Mouse (Mus musculus): ENCODE results near the gene Efna1. TPM values are rescaled to one million over a fixed set of nuclear protein-coding genes. Genes with fewer than 3 reads are reported as not detected.

Efna1 gene
- polyA plus RNA-seq, 1 experiment from 2014 or later = 33.0 TPM

GRCm38 (mm10) chr3:89280050-89280605 is 814 bp downstream of the Efna1 start:
- H3K27ac ChIP-seq (ENCODE audit: low read depth, low read length) = peak overlapping the region; percentile 78; the same call in 1 of the 2 replicates
- H3K27me3 ChIP-seq (ENCODE audit: control insufficient read depth, insufficient read depth, low read length) = peaks cover 3% of the 10 kb centered on the region
- peak overlapping the region; percentile 77 for H3K9ac ChIP-seq (ENCODE audit: low read depth, low read length)
- peaks cover 26% of the 10 kb centered on the region for H3K4me1 ChIP-seq (ENCODE audit: control insufficient read depth, insufficient read depth, low read length)
- H3K36me3 ChIP-seq (ENCODE audit: control insufficient read depth, insufficient read depth, low read length) = peaks cover 6% of the 10 kb centered on the region
- ATAC-seq (replicated peaks; ENCODE audit: insufficient number of reproducible peaks, low FRiP score, low TSS enrichment) = no peak
- under 1% methylated on average over 29 of the region's 29 CpGs for WGBS (ENCODE audit: insufficient replicate concordance)
- no peaks in the 10 kb centered on the region for H3K9me3 ChIP-seq (replicated peaks; ENCODE audit: control insufficient read depth, low read length)
- H3K4me2 ChIP-seq = peak overlapping the region; percentile 91
- peak overlapping the region; percentile 67 for H3K4me3 ChIP-seq (ENCODE audit: low read depth, low read length)

DNA sequence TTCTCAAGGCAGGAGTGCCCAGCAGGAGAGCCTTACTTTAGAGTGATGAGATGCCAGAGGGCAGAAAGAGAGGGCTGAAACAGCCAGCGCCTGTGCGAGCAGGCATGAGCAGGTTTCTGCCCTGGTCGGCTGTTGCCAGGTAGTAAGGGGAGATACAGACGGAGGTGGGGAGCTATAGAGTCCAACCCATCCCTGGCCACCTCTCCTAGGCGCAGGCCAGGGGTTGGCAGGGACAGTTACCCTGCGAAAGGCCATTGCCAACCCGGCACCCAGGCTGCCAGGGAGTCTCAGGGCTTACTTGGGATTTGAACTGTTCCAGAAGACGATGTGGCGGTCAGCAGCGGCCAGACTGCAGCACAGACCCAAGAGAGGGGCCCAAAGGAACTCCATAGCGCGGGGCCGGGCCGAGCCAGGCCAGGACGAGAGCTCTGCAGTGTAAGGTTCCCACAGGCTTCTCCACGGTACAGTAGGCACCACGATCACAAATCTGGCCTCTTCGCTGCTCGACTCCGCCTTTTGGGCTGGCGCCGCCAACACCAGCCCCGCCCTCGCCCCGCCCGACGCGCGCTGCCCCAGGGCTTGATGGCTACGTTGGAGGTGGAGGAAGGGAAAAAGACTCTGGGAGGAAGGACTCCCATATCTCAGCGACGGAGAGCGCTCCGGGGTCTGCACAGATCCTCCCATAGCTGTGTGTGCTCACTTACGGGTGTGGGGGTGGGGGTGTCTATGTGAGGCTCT is 1.6 kb downstream of the Efna1 start:
- peaks cover 26% of the 10 kb centered on the region for H3K4me1 ChIP-seq (ENCODE audit: control insufficient read depth, insufficient read depth, low read length)
- peak; percentile 62 for ATAC-seq (replicated peaks; ENCODE audit: insufficient number of reproducible peaks, low FRiP score, low TSS enrichment)
- WGBS (ENCODE audit: insufficient replicate concordance) = 2% methylated on average over 35 of the region's 35 CpGs
- H3K27ac ChIP-seq (ENCODE audit: low read depth, low read length) = peak overlapping the region; percentile 78
- no peaks in the 10 kb centered on the region for H3K9me3 ChIP-seq (replicated peaks; ENCODE audit: control insufficient read depth, low read length)
- peak overlapping the region; percentile 77 for H3K9ac ChIP-seq (ENCODE audit: low read depth, low read length)
- H3K27me3 ChIP-seq (ENCODE audit: control insufficient read depth, insufficient read depth, low read length) = peaks cover 3% of the 10 kb centered on the region
- H3K4me2 ChIP-seq = peak overlapping the region; percentile 91
- H3K4me3 ChIP-seq (ENCODE audit: low read depth, low read length) = peak overlapping the region; percentile 67
- H3K36me3 ChIP-seq (ENCODE audit: control insufficient read depth, insufficient read depth, low read length) = peaks cover 7% of the 10 kb centered on the region

DNA sequence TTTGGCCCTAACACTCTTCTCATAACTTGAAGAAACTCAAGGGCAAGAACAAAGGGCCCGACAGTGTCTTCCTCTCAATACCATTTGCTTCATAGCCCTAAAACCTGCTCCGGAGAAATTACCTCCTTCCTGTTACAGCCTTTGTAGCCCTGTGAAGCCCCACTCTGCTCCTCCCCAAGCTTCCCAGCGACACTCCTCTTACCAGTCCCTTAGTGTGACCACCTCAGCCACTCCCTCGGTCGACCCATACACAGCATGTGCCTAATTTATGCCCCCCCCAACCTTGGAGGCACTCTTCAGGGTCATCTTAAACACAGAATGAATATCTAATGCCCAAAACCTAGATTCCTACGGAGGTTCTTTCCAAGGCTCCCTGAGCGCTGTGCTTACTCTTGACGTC is 2.3 kb downstream of the Efna1 start:
- Histone ChIP-seq H3K36me3 (ENCODE audit: control insufficient read depth, insufficient read depth, low read length) (peaks cover 7% of the 10 kb centered on the region), H3K27me3 (ENCODE audit: control insufficient read depth, insufficient read depth, low read length) (peaks cover 3% of the 10 kb centered on the region), H3K9me3 (replicated peaks; ENCODE audit: control insufficient read depth, low read length) (no peaks in the 10 kb centered on the region), H3K9ac (ENCODE audit: low read depth, low read length) (peak overlapping the region; percentile 77), H3K4me3 (ENCODE audit: low read depth, low read length) (peak overlapping the region; percentile 67), H3K27ac (ENCODE audit: low read depth, low read length) (peak overlapping the region; percentile 78), H3K4me2 (peak overlapping the region; percentile 91), H3K4me1 (ENCODE audit: control insufficient read depth, insufficient read depth, low read length) (peaks cover 26% of the 10 kb centered on the region)
- WGBS (ENCODE audit: insufficient replicate concordance) = 8% methylated on average over 8 of the region's 8 CpGs
- ATAC-seq (replicated peaks; ENCODE audit: insufficient number of reproducible peaks, low FRiP score, low TSS enrichment) = no peak

DNA sequence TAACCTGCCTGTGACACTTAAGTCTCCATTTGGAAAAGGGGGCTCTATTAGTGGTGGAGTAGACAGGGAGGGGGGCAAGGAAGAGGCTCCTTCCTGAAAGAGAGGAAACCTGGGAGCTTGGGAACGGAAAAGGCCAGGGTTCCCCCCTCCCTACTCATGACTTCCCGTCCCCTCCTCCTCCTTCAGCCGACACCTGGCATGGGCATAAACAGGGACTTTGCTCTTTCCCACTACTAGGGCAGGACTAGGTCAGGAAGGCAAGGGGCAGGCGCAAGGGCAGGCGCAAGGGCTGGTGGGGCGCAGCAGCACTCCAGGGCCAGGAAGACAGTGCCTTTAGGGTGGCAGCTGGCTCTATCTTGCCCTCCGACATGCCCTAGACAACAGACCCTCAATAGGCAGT is 2.8 kb downstream of the Efna1 start:
- H3K4me2 ChIP-seq = peak overlapping the region; percentile 91
- H3K27me3 ChIP-seq (ENCODE audit: control insufficient read depth, insufficient read depth, low read length) = peaks cover 3% of the 10 kb centered on the region
- H3K36me3 ChIP-seq (ENCODE audit: control insufficient read depth, insufficient read depth, low read length) = peaks cover 7% of the 10 kb centered on the region
- peaks cover 26% of the 10 kb centered on the region for H3K4me1 ChIP-seq (ENCODE audit: control insufficient read depth, insufficient read depth, low read length)
- peak overlapping the region; percentile 78 for H3K27ac ChIP-seq (ENCODE audit: low read depth, low read length)
- no peaks in the 10 kb centered on the region for H3K9me3 ChIP-seq (replicated peaks; ENCODE audit: control insufficient read depth, low read length)
- H3K9ac ChIP-seq (ENCODE audit: low read depth, low read length) = peak overlapping the region; percentile 77
- peak; percentile 8; the same call in 1 of the 2 replicates for ATAC-seq (replicated peaks; ENCODE audit: insufficient number of reproducible peaks, low FRiP score, low TSS enrichment)
- WGBS (ENCODE audit: insufficient replicate concordance) = 30% methylated on average over 7 of the region's 7 CpGs
- H3K4me3 ChIP-seq (ENCODE audit: low read depth, low read length) = peak overlapping the region; percentile 67

- H3K9ac ChIP-seq (ENCODE audit: low read depth, low read length) = peak overlapping the region; percentile 77
- H3K4me2 ChIP-seq = peak overlapping the region; percentile 91
- H3K27ac ChIP-seq (ENCODE audit: low read depth, low read length) = peak overlapping the region; percentile 78
- peak overlapping the region; percentile 67 for H3K4me3 ChIP-seq (ENCODE audit: low read depth, low read length)
- peaks cover 26% of the 10 kb centered on the region for H3K4me1 ChIP-seq (ENCODE audit: control insufficient read depth, insufficient read depth, low read length)
- H3K9me3 ChIP-seq (replicated peaks; ENCODE audit: control insufficient read depth, low read length) = no peaks in the 10 kb centered on the region
- WGBS (ENCODE audit: insufficient replicate concordance) = 13% methylated on average over 14 of the region's 14 CpGs
- H3K36me3 ChIP-seq (ENCODE audit: control insufficient read depth, insufficient read depth, low read length) = peaks cover 9% of the 10 kb centered on the region
- peaks cover 3% of the 10 kb centered on the region for H3K27me3 ChIP-seq (ENCODE audit: control insufficient read depth, insufficient read depth, low read length)
- ATAC-seq (replicated peaks; ENCODE audit: insufficient number of reproducible peaks, low FRiP score, low TSS enrichment) = peak; percentile 14; the same call in 1 of the 2 replicates
Measured at GRCm38 (mm10) chr3:89277281-89278021, 3.5 kb downstream of the Efna1 start.

- Histone ChIP-seq H3K27me3 (ENCODE audit: control insufficient read depth, insufficient read depth, low read length) (peaks cover 3% of the 10 kb centered on the region), H3K27ac (ENCODE audit: low read depth, low read length) (no peak overlapping the region), H3K9ac (ENCODE audit: low read depth, low read length) (no peak overlapping the region), H3K4me3 (ENCODE audit: low read depth, low read length) (no peak overlapping the region), H3K4me2 (no peak overlapping the region), H3K4me1 (ENCODE audit: control insufficient read depth, insufficient read depth, low read length) (peaks cover 28% of the 10 kb centered on the region), H3K9me3 (replicated peaks; ENCODE audit: control insufficient read depth, low read length) (no peaks in the 10 kb centered on the region), H3K36me3 (ENCODE audit: control insufficient read depth, insufficient read depth, low read length) (peaks cover 12% of the 10 kb centered on the region)
- no peak for ATAC-seq (replicated peaks; ENCODE audit: insufficient number of reproducible peaks, low FRiP score, low TSS enrichment)
- WGBS (ENCODE audit: insufficient replicate concordance) = 89% methylated on average over 13 of the region's 13 CpGs
Measured at GRCm38 (mm10) chr3:89276061-89276460, 4.9 kb downstream of the Efna1 start.

DNA sequence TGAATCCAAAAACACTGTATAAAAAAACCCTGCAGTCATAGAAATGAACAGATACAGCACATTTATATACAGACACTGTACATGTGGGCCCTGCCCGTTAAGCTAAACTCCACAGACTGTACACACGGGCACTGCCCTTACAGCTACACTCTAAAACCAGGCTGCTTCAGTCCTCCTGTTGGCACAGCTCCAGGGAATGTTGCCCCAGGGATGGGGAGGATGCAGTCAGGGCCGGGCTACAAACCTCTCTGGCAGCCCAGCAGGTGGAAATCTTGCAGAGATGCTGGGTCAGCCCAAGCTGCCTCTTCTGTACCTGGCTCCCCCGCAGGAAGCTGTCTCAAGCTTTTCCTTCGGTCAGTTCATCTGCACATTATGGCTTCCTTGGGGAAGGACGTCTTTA is 9.2 kb downstream of the Efna1 start:
- H3K4me1 ChIP-seq (ENCODE audit: control insufficient read depth, insufficient read depth, low read length) = peaks cover 39% of the 10 kb centered on the region
- ATAC-seq (replicated peaks; ENCODE audit: insufficient number of reproducible peaks, low FRiP score, low TSS enrichment) = no peak
- H3K9me3 ChIP-seq (replicated peaks; ENCODE audit: control insufficient read depth, low read length) = no peaks in the 10 kb centered on the region
- no peak overlapping the region for H3K4me2 ChIP-seq
- H3K27me3 ChIP-seq (ENCODE audit: control insufficient read depth, insufficient read depth, low read length) = no peaks in the 10 kb centered on the region
- H3K9ac ChIP-seq (ENCODE audit: low read depth, low read length) = no peak overlapping the region
- H3K36me3 ChIP-seq (ENCODE audit: control insufficient read depth, insufficient read depth, low read length) = peaks cover 12% of the 10 kb centered on the region
- no peak overlapping the region for H3K4me3 ChIP-seq (ENCODE audit: low read depth, low read length)
- WGBS (ENCODE audit: insufficient replicate concordance) = 69% methylated on average over 6 of the region's 6 CpGs
- H3K27ac ChIP-seq (ENCODE audit: low read depth, low read length) = no peak overlapping the region

DNA sequence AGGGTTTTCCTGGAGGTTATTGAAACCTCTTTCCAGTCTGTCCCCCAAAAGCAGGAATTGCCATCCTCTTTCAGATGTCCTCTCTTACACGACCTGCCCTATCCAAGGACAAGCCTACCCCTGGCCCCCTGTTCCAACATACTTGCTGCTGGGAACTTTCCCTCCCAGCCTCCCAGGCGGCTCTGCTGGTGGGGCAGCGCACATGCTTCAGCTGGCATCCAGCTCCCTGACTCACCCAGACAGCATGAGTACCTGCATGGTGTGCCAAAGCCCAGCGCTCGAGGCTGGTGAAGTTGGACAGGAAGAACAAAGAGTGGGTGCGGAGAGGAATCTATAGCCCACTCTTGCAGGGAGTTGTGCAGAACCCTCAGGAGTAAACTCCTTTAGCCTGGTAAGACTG is 10.1 kb downstream of the Efna1 start:
- H3K36me3 ChIP-seq (ENCODE audit: control insufficient read depth, insufficient read depth, low read length) = peaks cover 9% of the 10 kb centered on the region
- H3K4me3 ChIP-seq (ENCODE audit: low read depth, low read length) = peak overlapping the region; percentile 67; the same call in 1 of the 2 replicates
- peak overlapping the region; percentile 89 for H3K4me2 ChIP-seq
- H3K27me3 ChIP-seq (ENCODE audit: control insufficient read depth, insufficient read depth, low read length) = no peaks in the 10 kb centered on the region
- H3K27ac ChIP-seq (ENCODE audit: low read depth, low read length) = peak overlapping the region; percentile 75
- H3K9me3 ChIP-seq (replicated peaks; ENCODE audit: control insufficient read depth, low read length) = no peaks in the 10 kb centered on the region
- peaks cover 34% of the 10 kb centered on the region for H3K4me1 ChIP-seq (ENCODE audit: control insufficient read depth, insufficient read depth, low read length)
- no peak for ATAC-seq (replicated peaks; ENCODE audit: insufficient number of reproducible peaks, low FRiP score, low TSS enrichment)
- WGBS (ENCODE audit: insufficient replicate concordance) = 66% methylated on average over 6 of the region's 6 CpGs
- H3K9ac ChIP-seq (ENCODE audit: low read depth, low read length) = peak overlapping the region; percentile 81

Data from heart, embryonic 11.5 days (tissue).